Mouse (Mus musculus) CD4-positive, CD25-positive, alpha-beta regulatory T cell, adult 2 months (primary cell): Measurements from ENCODE around the gene D330020A13Rik.

Experiments
- DNase-seq: peaks from one replicate; pipeline ENCODE4 v3.0.0-alpha.2; 2012; ENCODE audit warnings: low read depth, low spot score

D330020A13Rik gene

GRCm38 (mm10) chr6:120294056-120294784 is at the start of gene D330020A13Rik, which contains the start of gene B4galnt3:
TSS of gene D330020A13Rik (plus strand) at chr6:120294364.
TSS of gene B4galnt3 (minus strand) at chr6:120294559.
- DNase-seq, result peak; percentile 57

- DNase-seq, result no peak
Observed at GRCm38 (mm10) chr6:120246676-120247075, 47.5 kb upstream of the D330020A13Rik start.

- no peak for DNase-seq
Observed at GRCm38 (mm10) chr6:120249831-120250230, 44.3 kb upstream of the D330020A13Rik start.

- DNase-seq, result no peak
Observed at GRCm38 (mm10) chr6:120251010-120251409, 43.2 kb upstream of the D330020A13Rik start.

GRCm38 (mm10) chr6:120252741-120253140 is 41.4 kb upstream of the D330020A13Rik start:
- no peak for DNase-seq

GRCm38 (mm10) chr6:120254640-120255039 is 39.5 kb upstream of the D330020A13Rik start:
- DNase-seq, result no peak

GRCm38 (mm10) chr6:120255144-120255543 is 39.0 kb upstream of the D330020A13Rik start:
- no peak for DNase-seq

- peak; percentile 2 for DNase-seq
Observed at GRCm38 (mm10) chr6:120255701-120256100, 38.5 kb upstream of the D330020A13Rik start.

- no peak for DNase-seq
Observed at GRCm38 (mm10) chr6:120256431-120256935, 37.7 kb upstream of the D330020A13Rik start.

GRCm38 (mm10) chr6:120259481-120259880 is 34.7 kb upstream of the D330020A13Rik start:
- DNase-seq, result no peak

- DNase-seq, result no peak
Observed at GRCm38 (mm10) chr6:120262886-120263531, 31.2 kb upstream of the D330020A13Rik start.

- DNase-seq, result no peak
Observed at GRCm38 (mm10) chr6:120263608-120264007, 30.6 kb upstream of the D330020A13Rik start.

- no peak for DNase-seq
Observed at GRCm38 (mm10) chr6:120264151-120264550, 30.0 kb upstream of the D330020A13Rik start.

GRCm38 (mm10) chr6:120274181-120274580 is 20.0 kb upstream of the D330020A13Rik start:
- no peak for DNase-seq

GRCm38 (mm10) chr6:120274887-120275286 is 19.3 kb upstream of the D330020A13Rik start:
- DNase-seq, result no peak

GRCm38 (mm10) chr6:120275301-120275700 is 18.9 kb upstream of the D330020A13Rik start:
- DNase-seq, result no peak

GRCm38 (mm10) chr6:120276874-120277449 is 17.2 kb upstream of the D330020A13Rik start:
- DNase-seq, result no peak

- no peak for DNase-seq
Observed at GRCm38 (mm10) chr6:120287279-120287678, 6.9 kb upstream of the D330020A13Rik start.

- DNase-seq, result no peak
Observed at GRCm38 (mm10) chr6:120288541-120288940, 5.6 kb upstream of the D330020A13Rik start.

- no peak for DNase-seq
Observed at GRCm38 (mm10) chr6:120289430-120289829, 4.7 kb upstream of the D330020A13Rik start.

- DNase-seq, result no peak
Observed at GRCm38 (mm10) chr6:120291396-120292009, 2.7 kb upstream of the D330020A13Rik start.

GRCm38 (mm10) chr6:120294785-120295133 is 595 bp downstream of the D330020A13Rik start:
- peak; percentile 40 for DNase-seq
